Mouse (Mus musculus) T-helper 1 cell (primary cell): ENCODE results near the gene Gda.

ENCODE experiments used
- in situ Hi-C: fragments of 300-600 bp; cut with MboI, MseI; formaldehyde crosslinking; loops from one replicate; pipeline ENCODE4 v1.15.1; 2025; ENCODE audit warnings: high pct_unique_total_duplicates

Gda gene

DNA sequence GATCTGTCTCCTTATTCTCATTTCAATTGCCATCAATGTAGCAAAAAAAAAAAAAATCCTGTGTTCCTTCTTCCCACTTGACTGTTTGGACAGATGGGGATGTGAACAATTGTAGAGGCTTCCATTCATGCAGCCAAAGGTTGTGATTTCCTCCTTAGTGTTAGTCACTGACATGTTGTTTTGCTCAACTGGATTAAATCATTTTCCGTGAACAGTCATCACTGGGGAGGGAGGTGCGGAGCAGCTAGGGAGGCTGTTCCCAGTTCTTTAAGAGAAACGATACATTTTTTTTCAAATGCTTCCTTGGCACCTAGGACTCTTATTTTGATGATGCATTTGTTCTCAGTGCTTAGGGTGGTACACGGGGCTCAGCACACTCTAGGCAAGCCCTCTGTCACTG, 15.8 kb downstream of the Gda start:
- in situ Hi-C loops, result no loop called here

DNA sequence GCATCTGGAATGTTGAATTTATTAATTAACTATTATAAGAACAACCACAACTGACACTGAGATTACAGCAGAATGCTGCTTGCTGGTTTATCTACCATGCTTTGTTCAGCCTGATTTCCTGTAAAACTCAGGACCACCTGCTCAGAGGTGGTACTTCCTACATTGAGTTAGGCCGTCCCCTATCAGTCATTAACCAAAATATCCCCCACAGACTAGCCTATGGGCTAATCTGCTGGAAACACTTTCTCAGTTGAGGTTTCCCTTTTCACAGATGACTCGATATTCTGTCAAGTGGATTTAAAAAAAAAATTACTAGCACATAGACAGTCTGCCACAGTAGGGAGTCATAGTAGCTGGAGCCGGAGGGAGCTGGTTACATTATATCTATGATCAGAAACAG, 31.5 kb downstream of the Gda start:
- in situ Hi-C loops, result no loop called here

DNA sequence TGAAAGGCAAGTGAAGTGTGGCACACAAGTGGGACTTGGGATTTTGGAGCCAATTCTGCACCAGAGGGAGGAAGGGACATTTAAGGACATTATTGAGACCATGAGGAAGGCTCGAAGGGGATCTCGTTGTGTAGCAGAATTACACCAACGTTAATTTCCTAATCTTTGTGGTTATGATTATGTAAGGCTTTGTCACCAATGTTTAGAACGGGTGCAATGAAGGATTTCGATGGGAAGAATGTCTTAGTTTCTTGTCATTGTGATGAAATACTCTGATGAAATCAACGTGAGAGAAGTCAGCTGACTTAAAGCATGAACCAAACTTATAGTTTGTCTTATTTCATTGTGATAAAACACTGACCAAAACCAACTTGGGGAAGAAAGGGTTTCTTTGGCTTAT, 32.4 kb downstream of the Gda start:
- in situ Hi-C loops, result no loop called here

DNA sequence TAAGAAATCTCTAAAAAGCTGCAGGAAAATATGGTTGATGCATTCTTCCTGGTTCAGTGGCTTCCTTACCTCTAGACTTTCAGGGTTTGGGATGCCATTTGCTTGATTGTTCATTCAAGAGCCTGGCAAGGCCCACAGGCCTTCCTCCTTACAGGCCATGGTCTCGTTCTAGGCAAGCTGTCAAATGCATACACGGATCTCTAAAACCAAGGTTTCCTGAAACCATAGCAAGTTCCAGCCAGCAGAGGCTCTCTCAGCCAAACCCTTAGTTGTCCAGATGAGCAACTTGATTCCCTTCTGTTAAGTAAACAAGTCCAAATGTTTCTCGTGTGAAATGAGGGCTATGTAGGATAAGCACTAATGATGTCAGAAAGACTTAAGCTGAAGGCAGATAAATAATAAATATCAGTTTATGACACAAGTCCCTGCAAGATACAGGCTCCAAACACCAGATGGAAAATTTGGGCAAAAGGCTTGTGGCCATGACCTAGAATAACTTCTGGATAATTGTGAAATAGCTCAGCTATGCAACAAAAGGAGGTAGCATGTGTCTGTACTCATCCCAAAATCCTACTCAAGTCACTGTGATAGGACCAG, 34.0 kb downstream of the Gda start:
- in situ Hi-C loops, result no loop called here

DNA sequence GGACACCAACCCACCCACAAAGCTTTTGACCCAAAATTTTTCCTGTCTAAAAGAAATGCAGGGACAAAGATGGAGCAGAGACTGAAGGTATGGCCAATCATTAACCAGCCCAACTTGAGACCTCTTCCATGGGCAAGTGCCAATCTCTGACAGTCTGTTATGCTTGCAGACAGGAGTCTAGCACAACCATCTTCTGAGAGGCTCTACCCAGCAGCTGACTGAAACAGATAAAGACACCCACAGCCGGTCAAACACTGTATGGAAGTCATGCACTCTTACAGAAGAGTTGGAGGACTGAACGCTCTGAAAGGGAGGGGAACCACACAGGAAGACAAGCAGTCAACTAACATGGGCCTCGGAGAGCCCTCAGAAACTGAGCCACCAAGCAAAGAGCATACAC, 36.7 kb downstream of the Gda start:
- in situ Hi-C loops, result no loop called here

DNA sequence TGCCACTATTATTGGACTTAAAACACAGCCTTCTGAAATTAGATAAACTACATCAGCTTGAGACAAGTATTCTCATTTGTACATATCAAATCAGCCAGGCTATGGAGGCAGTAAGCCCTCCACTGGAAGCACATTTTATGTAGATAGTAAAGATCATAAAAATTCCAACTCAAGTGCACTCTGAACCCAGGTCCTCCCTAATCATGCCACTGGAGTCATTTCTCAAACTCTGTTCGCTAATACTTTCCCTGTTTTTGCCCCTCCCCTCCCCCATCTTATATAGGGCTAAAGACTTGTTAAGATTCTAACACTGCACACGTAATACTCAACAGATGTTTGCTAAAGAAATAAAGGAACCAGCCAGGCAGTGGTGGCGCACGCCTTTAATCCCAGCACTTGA, 39.9 kb downstream of the Gda start:
- in situ Hi-C loops, result no loop called here

DNA sequence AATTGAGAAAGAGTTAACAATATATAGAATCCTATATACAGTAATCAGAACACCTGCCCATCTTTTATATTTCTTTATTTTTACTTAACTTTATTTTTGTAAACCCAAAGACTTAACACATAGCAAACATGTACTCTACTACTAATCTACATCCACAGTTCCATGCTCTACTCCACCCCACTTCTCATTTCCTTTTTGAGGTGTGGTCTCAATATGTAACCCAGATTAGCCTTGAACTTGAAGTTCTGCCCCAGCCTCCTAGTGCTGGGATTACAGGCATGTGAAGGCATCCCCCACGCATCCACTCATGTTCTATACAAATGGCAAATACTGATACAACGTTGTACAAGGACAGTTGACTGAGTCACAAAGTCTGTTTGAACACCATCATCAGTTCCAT, 40.4 kb downstream of the Gda start:
- in situ Hi-C loops, result no loop called here

DNA sequence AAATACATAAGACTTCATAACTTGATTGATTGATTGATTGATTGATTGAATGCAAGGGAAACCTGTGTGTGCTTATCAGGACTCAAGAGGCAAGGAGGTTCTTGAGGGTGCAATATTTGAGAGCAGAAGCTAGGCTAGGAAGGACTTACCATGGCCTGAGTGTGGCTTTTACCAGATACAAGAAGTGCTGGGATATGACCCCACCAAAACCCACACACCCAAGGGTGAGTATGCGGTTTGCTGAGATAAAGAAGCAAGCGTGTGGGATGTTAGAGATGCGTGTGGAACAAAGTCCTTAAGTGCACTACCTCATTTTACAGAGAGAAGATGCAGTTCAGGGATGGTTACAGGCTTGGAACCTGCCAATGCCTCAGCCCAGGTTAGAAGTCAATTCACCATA, 41.0 kb downstream of the Gda start:
- in situ Hi-C loops, result no loop called here

DNA sequence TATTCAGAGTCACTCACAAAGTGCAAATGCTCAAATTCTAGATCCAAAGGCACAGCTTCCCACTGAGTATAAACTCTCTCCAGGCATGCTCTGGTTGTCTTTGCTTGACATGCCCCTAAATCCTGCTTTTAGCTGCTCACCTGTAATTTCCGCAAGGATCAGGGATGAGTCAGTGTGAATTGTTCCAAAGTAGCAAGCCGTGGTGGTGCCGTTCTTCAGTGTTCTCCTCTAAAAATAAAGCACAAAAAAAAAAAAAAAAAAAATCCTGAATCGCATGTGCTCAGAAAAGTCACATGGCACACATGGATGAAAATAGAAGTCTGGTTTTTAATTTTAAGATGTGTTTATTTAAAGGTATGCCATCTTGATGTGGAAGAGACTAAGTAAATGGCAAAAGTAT, 47.9 kb downstream of the Gda start:
- in situ Hi-C loops, result no loop called here

DNA sequence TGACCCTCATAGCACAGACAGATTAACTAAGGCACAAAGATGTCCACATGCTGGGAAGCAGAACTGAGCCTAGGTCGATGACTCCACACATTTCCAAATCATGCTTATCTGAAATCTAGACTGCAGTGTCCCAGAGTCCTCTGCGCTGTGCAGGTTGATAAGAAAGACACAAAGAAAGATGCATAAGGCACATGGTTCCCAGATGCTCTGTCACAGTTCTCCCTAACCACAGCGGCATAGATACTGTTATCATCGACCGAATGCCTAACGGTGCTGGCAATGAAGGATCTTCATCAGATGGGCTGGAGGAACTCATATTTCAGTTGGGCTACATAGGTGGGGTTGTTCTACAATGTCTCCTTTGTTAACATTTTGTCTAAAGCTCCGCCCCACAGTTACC, 49.5 kb downstream of the Gda start:
- in situ Hi-C loops, result no loop called here

DNA sequence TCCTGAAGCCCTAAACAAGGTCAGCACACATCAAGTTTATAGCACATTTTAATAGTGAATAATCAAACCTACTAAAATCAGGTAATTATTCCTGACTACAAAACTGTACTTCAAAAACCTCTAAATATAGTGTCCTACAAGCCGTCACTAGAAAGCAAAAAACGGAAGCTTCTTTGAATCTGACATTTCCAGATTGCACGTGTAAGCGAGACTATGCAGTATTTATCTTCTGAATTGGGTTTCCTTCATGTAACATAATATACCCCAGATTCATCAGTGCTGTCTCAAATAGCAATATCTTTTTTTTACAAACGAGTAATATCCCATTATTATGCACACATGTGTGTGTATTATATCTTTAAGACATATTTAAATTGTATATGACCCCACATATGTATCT, 54.8 kb downstream of the Gda start:
- in situ Hi-C loops, result no loop called here

DNA sequence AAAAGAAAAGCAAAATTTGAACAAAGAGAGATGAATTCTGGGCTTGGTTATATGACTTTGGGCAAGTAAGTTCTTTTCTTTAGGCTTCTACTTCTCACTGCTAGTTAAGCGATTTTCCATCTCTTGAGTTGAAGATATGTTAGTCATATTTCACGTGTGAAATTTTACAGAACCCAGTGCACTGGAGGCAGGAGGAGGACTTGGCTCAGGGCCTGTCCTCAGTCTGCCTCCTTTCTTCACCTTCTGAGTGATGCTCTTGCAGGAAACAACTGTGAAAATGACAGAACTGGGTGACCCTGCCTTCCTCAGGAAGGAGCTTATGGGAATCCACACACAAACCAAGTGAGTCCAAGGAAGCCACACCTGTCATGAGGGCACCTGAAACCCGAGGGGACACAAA, 57.9 kb downstream of the Gda start:
- in situ Hi-C loops, result no loop called here

DNA sequence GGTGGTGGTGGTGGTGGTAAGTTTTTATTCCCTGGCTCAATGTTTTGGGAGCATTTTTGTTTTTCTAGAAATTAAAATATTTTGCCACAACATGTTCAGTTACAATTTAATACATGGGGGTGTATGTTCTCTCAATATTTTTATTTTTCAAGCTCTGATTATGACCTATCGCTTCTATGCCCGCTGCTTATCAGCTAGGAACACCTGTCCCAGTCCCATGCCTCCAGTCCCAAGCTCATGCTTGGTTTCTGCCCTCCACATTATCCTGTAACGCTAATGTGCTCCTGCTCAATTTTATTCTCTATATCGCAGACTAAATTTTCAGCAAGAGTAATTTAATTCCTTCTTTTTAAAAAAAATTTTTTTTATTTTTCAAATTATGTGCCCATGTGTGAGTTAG, 64.1 kb downstream of the Gda start:
- in situ Hi-C loops, result no loop called here

DNA sequence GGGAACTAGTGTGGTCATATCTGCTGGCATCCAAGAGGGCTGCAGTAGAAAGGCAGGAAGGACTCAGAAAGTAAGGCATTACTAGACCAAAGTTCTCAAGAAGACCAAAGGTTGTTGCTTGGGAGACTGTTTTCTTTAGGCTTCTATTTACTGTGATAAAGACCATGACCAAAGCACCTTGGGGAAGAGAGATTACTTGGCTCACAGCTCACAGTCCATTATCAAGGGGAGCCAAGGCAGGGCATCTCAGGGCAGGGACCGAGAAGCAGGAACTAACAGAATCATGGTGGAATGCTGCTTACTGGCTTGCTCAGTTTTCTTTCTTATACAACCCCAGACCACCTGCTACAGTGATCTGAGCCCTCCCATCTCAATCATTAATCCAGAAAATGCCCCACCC, 65.9 kb downstream of the Gda start:
- in situ Hi-C loops, result no loop called here

DNA sequence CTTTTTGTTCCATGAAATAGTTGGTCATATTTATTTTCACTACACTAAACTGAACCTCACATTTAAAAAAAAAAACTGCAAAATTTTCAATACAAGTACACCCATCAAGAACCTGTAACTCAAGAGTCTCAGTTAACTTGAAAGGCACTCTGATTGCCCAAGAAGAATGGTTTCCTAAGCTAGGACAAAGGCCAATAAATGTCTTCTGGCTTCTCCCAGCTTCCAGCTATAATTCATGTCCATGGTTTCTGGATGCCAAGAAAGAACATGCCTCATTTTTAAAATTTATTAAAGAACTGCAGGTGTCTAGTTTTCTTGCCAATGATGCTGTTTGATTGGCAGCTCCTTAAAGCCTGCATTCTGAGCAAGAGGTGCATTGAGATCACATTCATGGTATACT, 75.3 kb downstream of the Gda start:
- in situ Hi-C loops, result loop anchor here (25.0 kb wide), 1 partner anchor 1489 kb away; no protein-coding TSS in a partner anchor

DNA sequence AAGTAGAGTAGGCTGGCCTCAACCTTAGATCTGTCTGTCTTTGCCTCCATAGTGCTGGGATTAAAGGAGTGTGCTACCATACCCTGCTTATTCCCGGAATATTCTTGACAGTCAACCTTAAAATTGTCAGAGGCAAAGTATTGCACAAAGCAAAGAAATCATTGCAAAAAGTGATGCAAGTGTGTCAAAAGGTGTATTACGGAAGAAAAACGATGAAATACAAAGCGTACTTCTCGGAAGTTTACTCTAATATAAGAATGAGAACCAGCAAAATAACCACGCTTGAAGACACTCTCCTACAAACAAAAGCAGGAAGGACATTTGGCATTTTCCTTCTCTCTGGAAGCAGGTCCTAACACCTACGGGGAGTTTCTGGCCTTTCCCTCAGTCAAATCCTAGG, 76.9 kb downstream of the Gda start:
- in situ Hi-C loops, result loop anchor here (25.0 kb wide), 1 partner anchor 1491 kb away; no protein-coding TSS in a partner anchor

DNA sequence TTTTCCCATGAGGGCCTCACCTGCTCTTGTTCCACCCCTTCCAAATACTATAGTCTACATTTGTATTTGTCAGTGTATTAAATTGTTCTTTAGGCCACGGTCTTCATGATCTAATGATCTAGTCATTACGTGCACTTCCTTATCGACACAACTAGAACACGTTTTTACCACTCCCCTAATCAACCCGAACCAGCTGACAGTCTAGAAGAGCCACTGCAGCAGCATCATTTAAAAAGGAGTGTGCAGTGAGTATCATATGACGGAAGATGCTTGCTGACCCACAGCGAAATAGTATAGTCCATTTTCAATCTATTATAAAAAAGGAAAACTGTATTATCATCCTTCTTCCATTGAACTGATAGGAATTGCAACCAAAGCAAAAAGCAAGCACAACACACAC, 82.3 kb downstream of the Gda start:
- in situ Hi-C loops, result loop anchor here (25.0 kb wide), 1 partner anchor 1496 kb away; no protein-coding TSS in a partner anchor

DNA sequence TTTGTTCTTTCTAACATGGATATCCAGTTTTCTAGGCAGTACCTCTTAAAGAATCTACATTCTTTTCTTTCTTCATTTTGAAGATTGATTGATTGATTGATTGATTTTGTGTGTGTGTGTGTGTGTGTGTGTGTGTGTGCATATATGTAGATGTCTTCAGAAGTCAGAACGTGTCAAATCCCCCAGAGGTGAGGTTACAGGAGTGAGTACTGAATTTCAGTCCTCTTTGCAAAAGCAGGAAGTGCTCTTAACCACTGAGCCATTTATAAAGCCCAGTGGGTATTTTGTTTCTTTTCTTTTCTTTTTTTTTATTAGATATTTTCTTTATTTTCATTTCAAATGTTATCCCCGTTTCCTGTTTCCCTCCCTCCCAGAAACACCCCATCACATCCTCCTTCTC, 86.4 kb downstream of the Gda start:
- in situ Hi-C loops, result loop anchor here (25.0 kb wide), 1 partner anchor 1500 kb away; no protein-coding TSS in a partner anchor

DNA sequence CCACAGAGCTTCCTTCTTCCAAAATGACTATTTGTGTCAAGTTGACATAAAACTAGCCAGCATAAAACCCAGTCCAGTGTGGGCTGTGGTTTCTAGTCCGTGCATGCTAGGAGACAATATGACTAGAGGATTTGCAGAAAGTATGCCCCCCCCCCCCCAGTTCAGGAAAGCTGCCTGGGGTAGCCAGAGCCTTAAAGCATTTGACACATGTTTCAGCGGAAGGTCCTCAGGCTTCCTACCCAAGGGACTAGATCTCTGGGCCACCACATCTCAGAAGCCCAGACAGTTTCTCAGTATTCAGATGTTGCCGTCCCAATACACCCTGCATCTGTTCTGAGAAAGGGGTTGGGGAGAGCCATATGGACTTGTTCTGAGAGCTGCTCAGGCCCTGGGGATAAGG, 89.0 kb downstream of the Gda start:
- in situ Hi-C loops, result loop anchor here (5.0 to 25.0 kb wide), 2 partner anchors 133 to 1503 kb away; no protein-coding TSS in a partner anchor

DNA sequence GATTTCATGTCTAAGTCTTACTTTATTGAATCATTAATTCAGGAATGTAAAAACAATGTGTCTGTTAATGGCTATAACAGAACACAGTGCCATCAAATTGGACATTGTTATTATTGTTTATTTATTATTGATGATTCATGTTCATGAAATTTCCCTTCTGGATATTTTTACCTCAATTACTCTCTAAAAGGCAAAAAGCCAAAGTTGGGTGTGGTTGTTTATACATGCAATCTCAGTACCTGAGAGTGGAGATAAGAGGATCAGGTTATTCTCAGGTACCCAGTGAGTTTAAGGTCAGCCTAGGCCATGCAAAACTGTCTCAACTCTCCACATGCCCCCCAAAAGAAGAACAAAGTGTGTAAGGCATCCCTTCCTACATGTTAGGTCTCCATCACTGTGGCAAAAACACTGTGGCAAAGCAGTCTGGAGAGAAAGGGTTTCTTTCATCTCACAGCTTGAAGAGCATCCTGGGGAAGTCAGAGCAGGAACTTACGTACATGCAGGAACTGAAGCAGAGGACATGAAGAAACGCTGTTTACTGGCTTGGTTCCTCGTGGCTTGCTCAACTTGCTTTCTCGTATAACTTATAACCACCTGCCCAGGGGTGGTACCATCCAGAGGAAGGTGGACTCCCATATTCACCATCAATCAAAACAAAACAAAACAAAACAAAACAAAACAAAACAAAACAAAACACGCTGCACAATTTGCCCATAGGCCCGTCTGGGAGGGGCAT, 89.6 kb downstream of the Gda start:
- in situ Hi-C loops, result loop anchor here (5.0 to 25.0 kb wide), 2 partner anchors 134 to 1504 kb away; no protein-coding TSS in a partner anchor

DNA sequence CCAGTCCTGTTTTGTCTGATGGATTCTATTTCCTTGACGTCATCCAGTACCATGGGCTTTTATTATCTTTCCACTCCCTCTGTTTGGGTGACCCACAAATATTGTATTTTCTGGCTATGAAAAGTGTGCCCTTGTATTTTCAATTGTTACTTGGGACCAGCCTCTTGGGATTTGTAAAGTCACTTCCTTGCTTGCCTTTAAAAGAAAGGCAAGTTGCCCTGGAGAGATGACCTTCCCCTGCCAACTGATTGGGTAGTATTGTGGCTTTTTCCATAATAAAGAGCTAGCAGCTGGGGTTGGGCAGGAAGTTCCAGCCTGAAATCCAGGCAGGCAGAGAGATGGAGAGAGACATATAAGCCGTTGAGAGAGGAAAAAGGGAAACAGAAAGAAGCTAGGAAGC, 91.5 kb downstream of the Gda start:
- in situ Hi-C loops, result loop anchor here (5.0 to 25.0 kb wide), 2 partner anchors 136 to 1506 kb away; no protein-coding TSS in a partner anchor

DNA sequence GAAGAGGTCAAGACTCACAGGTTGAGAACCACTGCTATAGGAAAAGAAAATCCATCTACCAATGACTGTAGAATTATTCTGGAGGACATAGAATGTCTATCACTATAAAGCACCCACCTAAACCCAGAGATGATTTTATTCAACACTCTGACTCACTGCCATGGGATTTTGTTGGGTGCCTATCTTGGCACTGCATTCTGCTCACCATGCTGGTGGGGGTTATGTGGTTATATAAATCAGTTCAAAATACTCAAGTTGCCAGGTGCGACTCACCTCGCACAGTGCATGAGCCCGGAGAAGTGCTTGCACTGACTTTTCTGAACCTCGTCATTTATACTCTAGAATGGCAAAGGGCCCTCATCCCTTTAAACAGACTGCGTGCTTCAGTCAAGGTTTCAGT, 94.0 kb downstream of the Gda start:
- in situ Hi-C loops, result loop anchor here (5.0 to 25.0 kb wide), 2 partner anchors 188 to 1508 kb away; no protein-coding TSS in a partner anchor
